In the genomic region with DNA sequence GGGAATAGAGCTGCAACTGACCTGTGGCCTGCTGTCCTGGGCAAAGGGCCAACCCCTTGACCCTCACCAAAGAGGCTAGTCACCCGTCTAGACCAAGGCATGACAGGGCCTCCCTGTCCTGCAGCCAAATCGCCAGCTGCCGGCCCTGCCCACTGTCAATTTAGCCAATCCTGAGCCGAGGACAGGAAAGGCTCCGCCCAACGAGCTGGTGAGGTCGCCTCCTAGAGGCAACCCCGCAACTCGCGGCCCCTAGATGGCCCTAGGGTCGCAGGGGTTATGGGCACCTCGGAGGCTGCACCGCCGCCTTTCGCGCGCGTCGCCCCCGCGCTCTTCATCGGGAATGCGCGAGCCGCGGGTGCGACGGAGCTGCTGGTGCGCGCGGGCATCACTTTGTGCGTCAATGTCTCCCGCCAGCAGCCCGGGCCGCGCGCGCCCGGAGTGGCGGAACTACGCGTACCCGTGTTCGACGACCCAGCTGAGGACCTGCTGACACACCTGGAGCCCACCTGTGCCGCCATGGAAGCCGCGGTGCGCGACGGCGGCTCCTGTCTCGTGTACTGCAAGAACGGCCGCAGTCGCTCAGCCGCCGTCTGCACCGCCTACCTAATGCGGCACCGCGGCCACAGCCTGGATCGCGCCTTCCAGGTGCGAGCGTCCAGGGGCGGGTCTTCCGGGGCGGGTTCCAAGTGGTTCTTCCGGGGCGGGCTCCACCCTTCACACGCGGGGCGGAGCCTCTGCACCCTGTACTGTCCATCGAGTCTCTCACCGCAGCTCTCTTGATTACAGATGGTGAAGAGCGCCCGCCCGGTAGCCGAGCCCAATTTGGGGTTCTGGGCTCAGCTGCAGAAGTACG, we compare ENCODE assay signal across 8 mouse cellular contexts. TPM values are rescaled to one million over a fixed set of nuclear protein-coding genes. Genes with fewer than 3 reads are reported as not detected.
DNase-seq lines count a peak whose midpoint lies in the region; ATAC-seq and TF ChIP-seq lines count a peak whose summit lies in the region.

Gene Dusp28, plus strand, starts transcription at position 203 of the 853 bp plus-strand sequence.

- peaks cover 52% of the 10 kb centered on the region for H3K4me1 ChIP-seq in embryonic facial prominence, embryonic 10.5 days
- H3K4me1 ChIP-seq in intestine, postnatal 0 days (replicated peaks; ENCODE audit: control insufficient read depth, insufficient read depth, low read length): peaks cover 9% of the 10 kb centered on the region; the same call in 1 of the 2 replicates
- peaks cover 22% of the 10 kb centered on the region for H3K4me1 ChIP-seq in midbrain, embryonic 11.5 days (ENCODE audit: control insufficient read depth, insufficient read depth, low read length)

- TF ChIP-seq CTCF in intestine, postnatal 0 days (IDR thresholded peaks at IDR 0.05; ENCODE audit: low read depth): peak; percentile 81

- intact Hi-C loops in left cerebral cortex, postnatal 4 days (cut with DNase I): no loop called here

- H3K36me3 ChIP-seq in embryonic facial prominence, embryonic 10.5 days (replicated peaks): 0 out of 2 replicates have a peak, but pooled peaks cover 2% of the 10 kb centered on the region
- no peaks in the 10 kb centered on the region for H3K36me3 ChIP-seq in intestine, postnatal 0 days (ENCODE audit: control insufficient read depth, insufficient read depth)
- no peaks in the 10 kb centered on the region for H3K36me3 ChIP-seq in midbrain, embryonic 11.5 days (ENCODE audit: control insufficient read depth, insufficient read depth, low read length)

- H3K4me2 ChIP-seq in intestine, postnatal 0 days (replicated peaks; ENCODE audit: low read depth): peak within 1 kb of the TSS; percentile 76
- peak within 1 kb of the TSS; percentile 78 for H3K4me2 ChIP-seq in midbrain, embryonic 11.5 days

- peak within 1 kb of the TSS; percentile 60 for H3K9ac ChIP-seq in intestine, postnatal 0 days (ENCODE audit: low read depth, low read length)
- peak within 1 kb of the TSS; percentile 71 for H3K9ac ChIP-seq in midbrain, embryonic 11.5 days (ENCODE audit: low read length)

- under 1% methylated on average over 81 of the region's 81 CpGs for WGBS in embryonic facial prominence, embryonic 10.5 days
- WGBS in intestine, postnatal 0 days: under 1% methylated on average over 81 of the region's 81 CpGs
- WGBS in midbrain, embryonic 11.5 days: under 1% methylated on average over 81 of the region's 81 CpGs

- DNase-seq in urinary bladder, adult 18-20 months (ENCODE audit: low spot score in 2 of 2): peak; percentile 79 to 82
- DNase-seq in urinary bladder, postnatal 10 days (ENCODE audit: low spot score): no peak
- DNase-seq in embryonic facial prominence, embryonic 10.5 days (ENCODE audit: low spot score): peak; percentile 92
- no peak for DNase-seq in gonadal fat pad, adult 2 months (ENCODE audit: low read depth)
- DNase-seq in left cerebral cortex, postnatal 4 days: peak; percentile 90
- DNase-seq in midbrain, embryonic 11.5 days (ENCODE audit: low spot score, missing footprints): peak; percentile 97
- DNase-seq in skeletal muscle tissue, adult 2 months (ENCODE audit: low read depth, low spot score): peak; percentile 92

- H3K27me3 ChIP-seq in embryonic facial prominence, embryonic 10.5 days (replicated peaks; ENCODE audit: low read depth, poor library complexity, severe bottlenecking): peaks cover 33% of the 10 kb centered on the region
- no peaks in the 10 kb centered on the region for H3K27me3 ChIP-seq in intestine, postnatal 0 days (replicated peaks; ENCODE audit: control insufficient read depth, insufficient read depth, low read length)
- H3K27me3 ChIP-seq in midbrain, embryonic 11.5 days (ENCODE audit: control insufficient read depth, insufficient read depth, low read length): peaks cover 7% of the 10 kb centered on the region

- H3K27ac ChIP-seq in embryonic facial prominence, embryonic 10.5 days (replicated peaks): peak within 1 kb of the TSS; percentile 88
- peak within 1 kb of the TSS; percentile 89 for H3K27ac ChIP-seq in intestine, postnatal 0 days (ENCODE audit: low read depth, low read length)
- H3K27ac ChIP-seq in midbrain, embryonic 11.5 days (ENCODE audit: low read depth, low read length): peak within 1 kb of the TSS; percentile 48

- no peaks in the 10 kb centered on the region for H3K9me3 ChIP-seq in embryonic facial prominence, embryonic 10.5 days
- no peaks in the 10 kb centered on the region for H3K9me3 ChIP-seq in intestine, postnatal 0 days (ENCODE audit: control insufficient read depth)
- H3K9me3 ChIP-seq in midbrain, embryonic 11.5 days (ENCODE audit: control insufficient read depth, low read length): no peaks in the 10 kb centered on the region

- peak within 1 kb of the TSS; percentile 73 for H3K4me3 ChIP-seq in embryonic facial prominence, embryonic 10.5 days
- peak within 1 kb of the TSS; percentile 73 for H3K4me3 ChIP-seq in intestine, postnatal 0 days (ENCODE audit: low read depth, low read length)
- peak within 1 kb of the TSS; percentile 78 for H3K4me3 ChIP-seq in midbrain, embryonic 11.5 days (ENCODE audit: low read depth, low read length)

- ATAC-seq in intestine, postnatal 0 days: peak; percentile 83
- ATAC-seq in midbrain, embryonic 11.5 days (ENCODE audit: low FRiP score): peak; percentile 84

RNA-seq across cellular contexts. Expression of gene Dusp28, which starts in this region (rescaled TPM):
- 11.0 and 11.9 TPM in 2 replicates for polyA plus RNA-seq in embryonic facial prominence, embryonic 10.5 days (2016; fragmentation: Nextera tagmentation; extraction: Ambion mirVana)
- 53.3 and 72.9 TPM in 2 replicates for polyA plus RNA-seq in gonadal fat pad, adult 2 months (2012; rRNA removed)
- 18.8 and 19.2 TPM in 2 replicates for polyA plus RNA-seq in intestine, postnatal 0 days (2015; fragmentation: Nextera tagmentation; extraction: Ambion mirVana)
- total RNA-seq in left cerebral cortex, postnatal 4 days (2021): 1 to 10 TPM; 6.3 to 7.0 TPM
- polyA plus RNA-seq in midbrain, embryonic 11.5 days (2014; fragmentation: Nextera tagmentation; extraction: Ambion mirVana): 9.2 and 11.3 TPM in 2 replicates

Comparison
In these comparisons a context has a peak if more than half of its experiments do, and no peak if none do; other contexts are left out.
1. DNase-seq: peak in urinary bladder, adult 18-20 months (2 of 2), embryonic facial prominence, embryonic 10.5 days (single experiment), left cerebral cortex, postnatal 4 days (single experiment), midbrain, embryonic 11.5 days (single experiment) and skeletal muscle tissue, adult 2 months (single experiment); none in urinary bladder, postnatal 10 days (single experiment) and gonadal fat pad, adult 2 months (single experiment).
2. Peak in every context shown above with its lines, with median percentiles within 50 percentile points of each other: H3K27ac ChIP-seq and H3K4me3 ChIP-seq.